Mouse (Mus musculus): ENCODE data around the gene Tbc1d30. TPM values are rescaled to one million over a fixed set of nuclear protein-coding genes. Genes with fewer than 3 reads are reported as not detected.

Gene Tbc1d30
- polyA plus RNA-seq, 2 experiments: 0.11 to 0.26 TPM

- Histone ChIP-seq H3K27me3 (ENCODE audit: control insufficient read depth, insufficient read depth, low read length) (no peaks in the 10 kb centered on the region), H3K4me1 (replicated peaks; ENCODE audit: control insufficient read depth in 2 of 2, insufficient read depth in 2 of 2, low read length in 1 of 2) (peaks cover 0 to 6% of the 10 kb centered on the region in 2 experiments; a peak in 2 of 4 replicates), H3K27ac (no peak overlapping the region), H3K9me3 (ENCODE audit: control insufficient read depth, low read length) (no peaks in the 10 kb centered on the region), H3K9ac (replicated peaks) (no peak overlapping the region), H3K4me3 (ENCODE audit: insufficient read depth in 1 of 2, low read depth in 2 of 2, low read length in 2 of 2) (no peak overlapping the region), H3K36me3 (replicated peaks; ENCODE audit: control insufficient read depth, insufficient read depth, low read depth) (no peaks in the 10 kb centered on the region), H3K4me2 (ENCODE audit: low read depth) (no peak overlapping the region)
- DNase-seq (ENCODE audit: low read depth in 3 of 3, low spot score in 3 of 3) (no peak), ATAC-seq (ENCODE audit: insufficient read depth) (no peak)
- 55% methylated on average over 2 of the region's 2 CpGs for WGBS (ENCODE audit: insufficient replicate concordance)
- TF ChIP-seq EP300 (IDR thresholded peaks at IDR 0.05; ENCODE audit: low read depth): no peak
- no peak for TF ChIP-seq CTCF (IDR thresholded peaks at IDR 0.05; ENCODE audit: low read depth)
These were observed 9.3 kb upstream of the Tbc1d30 start for GRCm38 (mm10) chr10:121360358-121360757.

DNA sequence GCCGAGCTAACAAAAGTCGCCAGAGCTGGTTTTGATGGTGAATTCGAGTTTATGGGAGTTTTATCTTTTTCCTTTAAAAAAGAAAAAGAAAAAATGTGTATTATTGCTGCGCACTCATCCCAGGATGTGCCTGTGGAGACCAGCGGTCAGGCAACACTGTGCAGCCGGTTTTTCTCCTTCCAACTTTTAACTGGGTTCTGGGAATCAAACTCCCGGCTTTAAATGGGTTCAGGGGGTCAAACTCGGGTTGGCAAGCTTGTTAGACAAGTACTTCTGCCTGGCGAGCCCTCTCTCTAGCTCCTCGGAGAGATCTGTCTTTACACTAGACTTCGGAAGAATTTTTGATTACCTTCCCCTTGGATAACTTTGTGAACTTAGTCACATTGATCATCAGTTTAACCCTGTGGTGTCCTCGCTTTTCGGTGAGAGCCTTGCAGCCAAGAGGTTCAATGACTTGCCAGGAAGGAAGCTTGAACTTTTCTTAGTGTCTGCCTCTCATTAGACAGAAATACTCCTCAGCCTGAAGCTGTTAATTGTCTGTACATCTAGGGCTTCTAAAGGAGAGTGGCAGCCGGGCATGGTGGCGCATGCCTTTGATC, 713 bp upstream of the Tbc1d30 start:
- WGBS (ENCODE audit: insufficient replicate concordance): 28% methylated on average over 15 of the region's 15 CpGs
- Histone ChIP-seq H3K4me3 (ENCODE audit: insufficient read depth in 1 of 2, low read depth in 2 of 2, low read length in 2 of 2) (peak overlapping the region in 1 of 2 experiments; percentile 52; a peak in 2 of 4 replicates), H3K27me3 (ENCODE audit: control insufficient read depth, insufficient read depth, low read length) (peaks cover 37% of the 10 kb centered on the region), H3K4me2 (ENCODE audit: low read depth) (peak overlapping the region; percentile 63), H3K9ac (replicated peaks) (no peak overlapping the region), H3K9me3 (ENCODE audit: control insufficient read depth, low read length) (no peaks in the 10 kb centered on the region), H3K27ac (no peak overlapping the region), H3K4me1 (replicated peaks; ENCODE audit: control insufficient read depth in 2 of 2, insufficient read depth in 2 of 2, low read length in 1 of 2) (no peaks in the 10 kb centered on the region), H3K36me3 (replicated peaks; ENCODE audit: control insufficient read depth, insufficient read depth, low read depth) (no peaks in the 10 kb centered on the region)
- no peak for TF ChIP-seq CTCF (IDR thresholded peaks at IDR 0.05; ENCODE audit: low read depth)
- no peak for TF ChIP-seq EP300 (IDR thresholded peaks at IDR 0.05; ENCODE audit: low read depth)
- DNase-seq (ENCODE audit: low read depth in 3 of 3, low spot score in 3 of 3) (no peak), ATAC-seq (ENCODE audit: insufficient read depth) (no peak)

DNA sequence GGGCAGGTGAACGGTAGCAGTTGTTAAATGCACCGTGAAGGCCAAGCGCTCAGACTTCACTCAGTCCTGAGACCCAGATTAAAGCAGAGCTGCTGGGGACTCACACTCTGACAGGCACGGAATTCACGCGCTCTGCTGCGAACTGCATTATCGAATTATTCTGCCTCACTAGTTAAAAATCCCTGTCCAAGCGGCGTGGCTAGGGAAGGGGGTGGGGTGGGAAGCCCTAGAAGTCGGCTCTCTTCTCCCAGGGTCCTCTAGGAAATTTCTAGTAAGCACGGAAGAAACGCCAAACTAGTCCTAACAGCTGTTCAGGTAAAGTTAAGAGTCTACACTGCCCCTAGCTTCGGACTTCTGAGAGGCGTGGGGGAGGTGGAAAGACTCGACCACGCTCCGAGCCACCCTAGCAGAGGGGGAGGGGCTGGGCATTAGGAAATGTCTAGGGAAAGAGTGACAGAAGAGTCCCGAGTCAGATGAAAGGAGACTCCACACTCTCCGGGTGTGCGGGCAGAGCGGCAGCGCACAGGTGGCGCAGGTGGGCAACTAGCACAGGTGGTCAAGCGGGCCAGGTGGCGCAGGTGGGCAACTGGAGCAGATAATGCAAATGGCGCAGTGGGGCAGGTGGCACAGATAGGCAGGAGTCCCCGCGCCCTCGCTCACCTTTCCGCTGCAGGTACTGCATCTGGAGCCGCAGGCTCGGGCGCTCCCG, 567 bp downstream of the Tbc1d30 start:
- ATAC-seq (ENCODE audit: insufficient read depth) (no peak), DNase-seq (ENCODE audit: low read depth in 3 of 3, low spot score in 3 of 3) (no peak)
- no peaks in the 10 kb centered on the region for H3K4me1 ChIP-seq (replicated peaks; ENCODE audit: control insufficient read depth in 2 of 2, insufficient read depth in 2 of 2, low read length in 1 of 2)
- TF ChIP-seq EP300 (IDR thresholded peaks at IDR 0.05; ENCODE audit: low read depth) (no peak), CTCF (IDR thresholded peaks at IDR 0.05; ENCODE audit: low read depth) (no peak)
- H3K27me3 ChIP-seq (ENCODE audit: control insufficient read depth, insufficient read depth, low read length): peaks cover 37% of the 10 kb centered on the region
- no peaks in the 10 kb centered on the region for H3K36me3 ChIP-seq (replicated peaks; ENCODE audit: control insufficient read depth, insufficient read depth, low read depth)
- 4% methylated on average over 35 of the region's 35 CpGs for WGBS (ENCODE audit: insufficient replicate concordance)
- no peak overlapping the region for H3K9ac ChIP-seq (replicated peaks)
- H3K9me3 ChIP-seq (ENCODE audit: control insufficient read depth, low read length): no peaks in the 10 kb centered on the region
- peak overlapping the region; percentile 14 to 52 for H3K4me3 ChIP-seq (ENCODE audit: insufficient read depth in 1 of 2, low read depth in 2 of 2, low read length in 2 of 2)
- H3K4me2 ChIP-seq (ENCODE audit: low read depth): peak overlapping the region; percentile 63
- no peak overlapping the region for H3K27ac ChIP-seq

DNA sequence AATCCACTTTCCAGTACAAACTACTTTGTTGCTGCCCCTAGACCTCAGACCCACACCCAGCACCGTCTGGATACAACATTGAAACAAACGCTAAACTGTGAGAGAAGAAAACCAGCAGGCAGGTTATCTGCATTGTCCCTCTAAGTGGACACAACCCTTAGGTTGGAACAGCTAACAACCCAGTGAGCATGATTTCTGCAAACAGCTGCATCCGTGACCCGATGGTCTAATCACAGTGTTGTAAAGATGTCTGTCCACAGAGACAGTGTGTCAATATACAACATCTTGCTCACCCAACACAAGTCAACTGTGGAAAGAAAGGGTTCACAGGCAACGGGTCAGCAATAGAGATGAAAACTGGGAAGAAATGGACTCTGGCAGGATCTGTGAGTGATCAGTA, 1.8 kb downstream of the Tbc1d30 start:
- no peaks in the 10 kb centered on the region for H3K36me3 ChIP-seq (replicated peaks; ENCODE audit: control insufficient read depth, insufficient read depth, low read depth)
- DNase-seq (ENCODE audit: low read depth in 3 of 3, low spot score in 3 of 3) (no peak), ATAC-seq (ENCODE audit: insufficient read depth) (no peak)
- H3K27ac ChIP-seq: no peak overlapping the region
- no peak overlapping the region for H3K9ac ChIP-seq (replicated peaks)
- H3K4me1 ChIP-seq (replicated peaks; ENCODE audit: control insufficient read depth in 2 of 2, insufficient read depth in 2 of 2, low read length in 1 of 2): no peaks in the 10 kb centered on the region
- no peak overlapping the region for H3K4me3 ChIP-seq (ENCODE audit: insufficient read depth in 1 of 2, low read depth in 2 of 2, low read length in 2 of 2)
- no peak for TF ChIP-seq CTCF (IDR thresholded peaks at IDR 0.05; ENCODE audit: low read depth)
- no peak for TF ChIP-seq EP300 (IDR thresholded peaks at IDR 0.05; ENCODE audit: low read depth)
- WGBS (ENCODE audit: insufficient replicate concordance): 39% methylated on average over 5 of the region's 5 CpGs
- H3K4me2 ChIP-seq (ENCODE audit: low read depth): no peak overlapping the region
- H3K27me3 ChIP-seq (ENCODE audit: control insufficient read depth, insufficient read depth, low read length): peaks cover 37% of the 10 kb centered on the region
- H3K9me3 ChIP-seq (ENCODE audit: control insufficient read depth, low read length): no peaks in the 10 kb centered on the region

- H3K4me3 ChIP-seq (ENCODE audit: insufficient read depth in 1 of 2, low read depth in 2 of 2, low read length in 2 of 2): no peak overlapping the region
- H3K9me3 ChIP-seq (ENCODE audit: control insufficient read depth, low read length): no peaks in the 10 kb centered on the region
- 23% methylated on average over 6 of the region's 6 CpGs for WGBS (ENCODE audit: insufficient replicate concordance)
- no peak overlapping the region for H3K27ac ChIP-seq
- no peak overlapping the region for H3K9ac ChIP-seq (replicated peaks)
- TF ChIP-seq CTCF (IDR thresholded peaks at IDR 0.05; ENCODE audit: low read depth) (no peak), EP300 (IDR thresholded peaks at IDR 0.05; ENCODE audit: low read depth) (no peak)
- no peaks in the 10 kb centered on the region for H3K36me3 ChIP-seq (replicated peaks; ENCODE audit: control insufficient read depth, insufficient read depth, low read depth)
- no peaks in the 10 kb centered on the region for H3K4me1 ChIP-seq (replicated peaks; ENCODE audit: control insufficient read depth in 2 of 2, insufficient read depth in 2 of 2, low read length in 1 of 2)
- no peak overlapping the region for H3K4me2 ChIP-seq (ENCODE audit: low read depth)
- ATAC-seq (ENCODE audit: insufficient read depth) (no peak), DNase-seq (ENCODE audit: low read depth in 3 of 3, low spot score in 3 of 3) (no peak)
- no peaks in the 10 kb centered on the region; the same call in 1 of the 2 replicates for H3K27me3 ChIP-seq (ENCODE audit: control insufficient read depth, insufficient read depth, low read length)
These were observed 7.2 kb downstream of the Tbc1d30 start for GRCm38 (mm10) chr10:121343867-121344266.

Data from liver, embryonic 14.5 days (tissue).